ENCODE assay signal across 8 mouse cellular contexts in the genomic region with DNA sequence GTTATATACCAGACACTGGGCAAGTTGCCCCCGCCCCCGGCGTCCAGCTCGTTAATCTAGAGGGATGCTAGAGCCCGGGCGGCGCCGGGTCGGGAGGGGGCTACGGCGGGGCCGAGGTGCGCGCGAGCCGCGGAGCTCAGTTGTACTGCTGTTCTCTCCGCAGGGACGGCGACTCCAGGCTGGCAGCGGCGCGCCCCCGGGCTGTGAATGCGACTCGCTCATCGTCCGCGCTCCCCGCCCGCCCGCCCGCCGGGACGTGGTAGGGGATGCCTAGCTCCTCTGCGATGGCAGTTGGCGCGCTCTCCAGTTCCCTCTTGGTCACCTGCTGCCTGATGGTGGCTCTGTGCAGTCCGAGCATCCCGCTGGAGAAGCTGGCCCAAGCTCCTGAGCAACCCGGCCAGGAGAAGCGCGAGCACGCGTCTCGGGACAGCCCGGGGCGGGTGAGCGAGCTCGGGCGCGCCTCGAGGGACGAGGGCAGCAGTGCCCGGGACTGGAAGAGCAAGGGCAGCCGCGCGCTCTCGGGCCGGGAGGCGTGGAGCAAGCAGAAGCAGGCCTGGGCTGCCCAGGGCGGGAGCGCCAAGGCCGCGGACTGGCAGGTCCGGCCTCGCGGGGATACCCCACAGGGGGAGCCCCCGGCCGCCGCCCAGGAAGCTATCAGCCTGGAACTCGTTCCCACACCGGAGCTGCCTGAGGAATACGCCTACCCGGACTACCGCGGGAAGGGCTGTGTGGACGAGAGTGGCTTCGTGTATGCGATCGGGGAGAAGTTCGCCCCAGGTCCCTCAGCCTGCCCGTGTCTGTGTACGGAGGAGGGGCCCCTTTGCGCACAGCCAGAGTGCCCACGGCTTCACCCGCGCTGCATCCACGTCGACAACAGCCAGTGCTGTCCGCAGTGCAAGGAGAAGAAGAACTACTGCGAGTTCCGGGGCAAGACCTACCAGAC. TPM values are rescaled to one million over a fixed set of nuclear protein-coding genes. Genes with fewer than 3 reads are reported as not detected.
DNase-seq lines count a peak whose midpoint lies in the region; ATAC-seq lines count a peak whose summit lies in the region.

No protein-coding gene starts in this region.

- peaks cover 32% of the 10 kb centered on the region for H3K4me1 ChIP-seq in heart, embryonic 13.5 days
- H3K4me1 ChIP-seq in forebrain, embryonic 11.5 days (replicated peaks; ENCODE audit: control insufficient read depth, insufficient read depth, low read length): peaks cover 13% of the 10 kb centered on the region; the same call in 1 of the 2 replicates
- peaks cover 11% of the 10 kb centered on the region for H3K4me1 ChIP-seq in midbrain, embryonic 16.5 days (ENCODE audit: control insufficient read depth, insufficient read depth, low read length)

- H3K9ac ChIP-seq in heart, embryonic 13.5 days: peak overlapping the region; percentile 61
- peak overlapping the region; percentile 50 for H3K9ac ChIP-seq in forebrain, embryonic 11.5 days (ENCODE audit: low read length)
- peak overlapping the region; percentile 72 for H3K9ac ChIP-seq in midbrain, embryonic 16.5 days (ENCODE audit: low read depth, low read length)

- no peaks in the 10 kb centered on the region for H3K9me3 ChIP-seq in heart, embryonic 13.5 days
- no peaks in the 10 kb centered on the region for H3K9me3 ChIP-seq in forebrain, embryonic 11.5 days (ENCODE audit: control insufficient read depth, low read length)
- H3K9me3 ChIP-seq in midbrain, embryonic 16.5 days (replicated peaks; ENCODE audit: control insufficient read depth, low read length, poor library complexity, severe bottlenecking): no peaks in the 10 kb centered on the region

- intact Hi-C loops in heart, postnatal 25 days (cut with DNase I): no loop called here

- H3K27me3 ChIP-seq in heart, embryonic 13.5 days (replicated peaks): peaks cover 77% of the 10 kb centered on the region
- peaks cover 36% of the 10 kb centered on the region for H3K27me3 ChIP-seq in forebrain, embryonic 11.5 days (ENCODE audit: control insufficient read depth, insufficient read depth, low read length)
- peaks cover 4% of the 10 kb centered on the region for H3K27me3 ChIP-seq in midbrain, embryonic 16.5 days (ENCODE audit: control insufficient read depth, insufficient read depth, low read depth, low read length)

- no peak for DNase-seq in heart, postnatal 25 days (ENCODE audit: low spot score)
- DNase-seq in WW6 (ENCODE audit: low read depth, low spot score): peak; percentile 24
- DNase-seq in forebrain, embryonic 11.5 days (ENCODE audit: low spot score): peak; percentile 82
- DNase-seq in layer of hippocampus, postnatal 10 days (ENCODE audit: low spot score in 2 of 2): peak; percentile 25 to 49
- no peak for DNase-seq in c-Kit-positive CD71-positive TER-119-positive erythroid progenitor cells, embryonic 14.5 days (ENCODE audit: low spot score)
- DNase-seq in ovary, postnatal 14 days (ENCODE audit: low spot score): no peak

- no peaks in the 10 kb centered on the region for H3K36me3 ChIP-seq in heart, embryonic 13.5 days
- H3K36me3 ChIP-seq in forebrain, embryonic 11.5 days (ENCODE audit: control insufficient read depth, insufficient read depth, low read length): no peaks in the 10 kb centered on the region
- no peaks in the 10 kb centered on the region for H3K36me3 ChIP-seq in midbrain, embryonic 16.5 days (ENCODE audit: control insufficient read depth, insufficient read depth, low read length)

- WGBS in heart, embryonic 13.5 days: 1% methylated on average over 89 of the region's 93 CpGs
- WGBS in forebrain, embryonic 11.5 days: under 1% methylated on average over 91 of the region's 93 CpGs
- WGBS in midbrain, embryonic 16.5 days: under 1% methylated on average over 93 of the region's 93 CpGs

- ATAC-seq in heart, embryonic 13.5 days (ENCODE audit: extremely low read depth, insufficient number of reproducible peaks, low FRiP score, low TSS enrichment): peak; percentile 19; the same call in 1 of the 2 replicates
- peak; percentile 78 for ATAC-seq in forebrain, embryonic 11.5 days (replicated peaks; ENCODE audit: low FRiP score)
- ATAC-seq in midbrain, embryonic 16.5 days: peak; percentile 79

- peak overlapping the region; percentile 86 for H3K4me2 ChIP-seq in heart, embryonic 13.5 days
- H3K4me2 ChIP-seq in forebrain, embryonic 11.5 days (ENCODE audit: low read depth, low read length, severe bottlenecking): peak overlapping the region; percentile 96
- peak overlapping the region; percentile 99 for H3K4me2 ChIP-seq in midbrain, embryonic 16.5 days (ENCODE audit: low read length)

- H3K4me3 ChIP-seq in heart, embryonic 13.5 days: peak overlapping the region; percentile 55
- peak overlapping the region; percentile 45 for H3K4me3 ChIP-seq in forebrain, embryonic 11.5 days (ENCODE audit: low read depth, low read length)
- H3K4me3 ChIP-seq in midbrain, embryonic 16.5 days (ENCODE audit: low read depth, low read length): peak overlapping the region; percentile 70

- no peak overlapping the region for H3K27ac ChIP-seq in heart, embryonic 13.5 days (replicated peaks)
- no peak overlapping the region for H3K27ac ChIP-seq in forebrain, embryonic 11.5 days (ENCODE audit: low read depth, low read length)
- peak overlapping the region; percentile 68 for H3K27ac ChIP-seq in midbrain, embryonic 16.5 days (ENCODE audit: low read length)

RNA-seq across cellular contexts. Expression of a gene that starts 1.9 kb away (rescaled TPM):
- 0.71 and 0.74 TPM in 2 replicates for polyA plus RNA-seq in heart, embryonic 13.5 days (2015; fragmentation: Nextera tagmentation; extraction: Ambion mirVana)
- not detected for total RNA-seq in heart, postnatal 25 days (2021)
- polyA plus RNA-seq in forebrain, embryonic 11.5 days (2014; fragmentation: Nextera tagmentation; extraction: Ambion mirVana): 2.6 and 2.9 TPM in 2 replicates
- 1 to 10 TPM; 5.5 to 6.6 TPM for total RNA-seq in layer of hippocampus, postnatal 10 days (2021)
- 6.9 and 11.0 TPM in 2 replicates for polyA plus RNA-seq in midbrain, embryonic 16.5 days (2015; fragmentation: Nextera tagmentation; extraction: Ambion mirVana)

Comparison
In these comparisons a context has a peak if more than half of its experiments do, and no peak if none do; other contexts are left out.
1. ATAC-seq: peak in every context shown above with its lines; median percentile 79 in midbrain, embryonic 16.5 days; 78 in forebrain, embryonic 11.5 days; 19 in heart, embryonic 13.5 days.
2. DNase-seq: peak in WW6 (single experiment), forebrain, embryonic 11.5 days (single experiment) and layer of hippocampus, postnatal 10 days (2 of 2); none in heart, postnatal 25 days (single experiment), c-Kit-positive CD71-positive TER-119-positive erythroid progenitor cells, embryonic 14.5 days (single experiment) and ovary, postnatal 14 days (single experiment).
3. Peak in every context shown above with its lines, with median percentiles within 50 percentile points of each other: H3K4me2 ChIP-seq, H3K4me3 ChIP-seq and H3K9ac ChIP-seq.